Mouse (Mus musculus) granulocyte monocyte progenitor cell, adult 5-6 weeks (primary cell): ENCODE measurements at regions not wholly inside any gene's neighbourhood (a gene's known extent, or its start where the extent isn't known, plus 50 kb on each side); places are given as distances from the start of the nearest gene placed in this dataset.

Experiments used
- ATAC-seq: replicated peaks from 2 replicates; pipeline ENCODE4 v1.8.0; 2016; ENCODE audit warnings: mild to moderate bottlenecking, moderate TSS enrichment, inconsistent platforms; ENCODE audit not compliant: poor library complexity, severe bottlenecking

DNA sequence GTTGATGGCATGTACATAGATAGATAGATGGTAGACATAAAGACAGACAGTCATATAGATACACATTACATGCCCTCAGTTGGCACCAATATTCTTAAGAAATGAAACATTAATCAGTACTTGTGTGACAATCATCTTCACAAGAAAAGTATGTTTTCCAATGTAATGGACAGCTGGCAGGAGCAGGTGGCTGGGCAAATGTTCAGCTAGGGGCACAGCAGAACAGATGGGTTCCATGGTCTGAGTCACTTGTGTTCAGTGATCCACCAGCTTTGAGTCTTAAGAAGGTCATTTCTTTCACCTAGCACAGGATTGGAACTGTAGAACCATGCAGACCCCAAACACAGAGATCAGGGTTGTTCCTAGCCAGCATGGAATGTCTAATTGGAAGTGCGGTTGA lies 2631.2 kb upstream of the 5930422O12Rik start:
- no peak for ATAC-seq

DNA sequence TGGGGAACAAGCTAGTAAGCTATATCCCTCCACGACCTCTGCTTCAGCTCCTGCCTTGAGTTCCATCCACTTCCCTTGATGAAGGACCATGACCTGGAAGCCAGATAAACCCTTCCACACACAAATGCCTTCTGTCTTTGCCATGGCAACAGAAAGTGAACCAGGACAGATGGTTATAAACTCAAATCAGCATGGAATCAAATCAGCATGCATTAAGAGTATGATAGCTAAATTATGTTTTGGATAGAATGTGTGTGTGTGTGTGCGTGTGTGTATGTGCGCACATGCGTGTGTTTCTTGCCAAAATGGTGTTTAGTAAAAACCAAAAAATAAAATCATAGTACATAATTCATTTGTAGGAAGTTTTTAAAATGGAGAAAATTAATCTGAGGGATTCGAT lies 2611.5 kb upstream of the 5930422O12Rik start:
- ATAC-seq: no peak

DNA sequence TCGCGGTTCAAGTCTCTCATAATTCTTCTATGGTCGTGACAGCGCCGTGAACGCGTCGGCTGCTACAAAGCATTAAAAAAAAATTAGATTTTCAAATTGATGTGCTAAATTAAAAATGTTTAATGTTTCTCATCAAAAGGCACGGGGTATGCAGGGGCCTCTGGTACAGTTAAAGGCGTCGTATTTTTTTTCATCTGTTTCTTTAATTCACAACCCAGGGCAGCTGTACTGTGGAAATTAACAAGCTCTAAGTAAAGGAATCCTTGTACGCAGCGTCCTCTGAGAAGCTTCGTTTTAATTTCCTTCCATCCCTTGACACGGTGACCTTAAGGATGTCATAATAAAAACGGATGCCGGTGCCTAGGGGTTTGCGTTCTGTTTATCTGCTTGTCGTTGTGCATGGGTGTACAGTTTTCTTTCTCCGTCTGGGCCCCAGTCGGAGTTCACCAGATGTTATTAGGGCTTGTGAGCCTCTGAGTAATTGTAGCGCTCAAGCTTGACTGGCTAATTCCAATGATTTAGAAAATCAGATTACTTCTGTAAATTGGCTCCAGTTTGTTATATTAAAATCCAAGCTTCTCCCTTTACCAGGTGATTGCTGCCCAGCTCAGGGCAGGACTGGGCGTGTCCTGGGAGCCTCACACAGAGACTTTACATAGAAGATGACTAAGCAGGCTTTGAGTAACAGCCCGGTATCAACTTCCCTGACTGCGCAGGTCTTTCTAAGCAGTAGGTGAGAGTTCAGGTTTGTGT lies 2605.5 kb upstream of the 5930422O12Rik start:
- ATAC-seq: no peak

DNA sequence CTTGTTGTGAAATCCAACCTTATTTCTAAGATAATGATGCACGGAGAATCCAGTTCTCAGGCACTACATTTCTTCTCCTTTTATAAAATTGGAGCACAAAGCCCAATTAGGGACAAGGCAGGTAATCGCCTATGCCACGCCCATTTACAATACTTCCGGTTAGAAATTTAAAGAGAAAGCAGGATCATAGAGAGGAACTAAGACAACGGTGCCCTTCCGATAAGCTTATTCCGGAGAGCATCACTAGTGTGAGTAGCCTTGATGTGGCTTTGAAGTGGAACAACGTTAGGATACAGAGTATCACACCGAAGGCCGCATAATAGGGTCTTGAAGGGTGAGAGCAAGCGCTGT lies 2604.9 kb upstream of the 5930422O12Rik start:
- no peak for ATAC-seq

DNA sequence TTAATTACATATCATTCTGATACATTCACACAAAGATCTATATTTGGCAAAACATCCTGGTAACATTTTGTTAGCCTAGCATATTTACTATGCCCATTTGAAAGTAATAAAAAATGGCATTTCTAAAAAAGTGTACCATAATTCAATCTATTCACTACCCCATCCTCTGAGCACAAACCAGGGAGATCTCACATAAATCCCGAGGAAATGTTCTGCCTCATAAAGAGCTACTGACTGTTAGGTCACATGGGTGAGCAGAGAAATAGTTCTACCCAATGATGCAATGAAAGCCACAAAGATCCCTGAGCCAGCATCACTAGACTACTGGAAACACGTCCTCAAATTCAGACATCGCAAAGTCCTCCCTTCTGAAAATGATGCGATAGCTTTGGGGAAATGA lies 2602.5 kb upstream of the 5930422O12Rik start:
- ATAC-seq: no peak

DNA sequence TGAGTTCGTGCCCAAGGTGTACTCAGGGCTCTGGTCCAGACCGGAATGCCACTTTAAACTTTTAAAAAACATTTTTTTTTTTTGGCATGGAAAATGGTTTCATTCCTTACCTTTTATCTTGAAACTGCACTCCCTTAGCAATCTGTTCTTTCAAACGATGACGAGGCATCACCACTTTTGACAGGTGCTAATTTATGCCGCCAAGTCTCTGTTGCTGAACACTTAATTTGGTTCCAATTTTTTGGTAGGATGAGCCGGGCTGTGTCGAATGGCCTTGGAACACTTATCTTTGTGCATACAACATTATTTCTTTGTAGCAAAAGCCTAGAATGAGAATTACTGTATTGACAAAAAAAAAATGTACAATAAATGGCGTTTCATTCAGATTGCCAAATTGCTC lies 2590.5 kb upstream of the 5930422O12Rik start:
- no peak for ATAC-seq

DNA sequence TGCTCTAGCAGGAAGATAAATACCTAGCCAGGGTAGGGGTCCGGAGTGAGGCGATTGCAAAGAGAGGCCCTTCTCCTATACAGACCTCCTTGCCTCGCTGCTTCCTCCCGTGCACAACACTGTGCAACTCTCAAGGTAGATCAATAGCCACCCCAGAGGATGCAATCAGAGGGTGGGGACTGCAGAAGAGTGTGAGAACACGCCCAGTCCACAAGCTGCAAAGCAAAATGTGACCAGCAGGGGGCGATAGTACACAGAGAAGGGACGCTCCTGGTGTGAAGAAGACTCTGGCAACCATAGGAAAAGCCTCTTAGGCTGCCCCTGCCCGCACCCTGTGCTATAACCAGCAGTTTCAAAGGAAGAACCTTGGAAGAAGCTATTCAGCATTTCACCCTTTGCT lies 2588.4 kb upstream of the 5930422O12Rik start:
- ATAC-seq: peak; percentile 44

DNA sequence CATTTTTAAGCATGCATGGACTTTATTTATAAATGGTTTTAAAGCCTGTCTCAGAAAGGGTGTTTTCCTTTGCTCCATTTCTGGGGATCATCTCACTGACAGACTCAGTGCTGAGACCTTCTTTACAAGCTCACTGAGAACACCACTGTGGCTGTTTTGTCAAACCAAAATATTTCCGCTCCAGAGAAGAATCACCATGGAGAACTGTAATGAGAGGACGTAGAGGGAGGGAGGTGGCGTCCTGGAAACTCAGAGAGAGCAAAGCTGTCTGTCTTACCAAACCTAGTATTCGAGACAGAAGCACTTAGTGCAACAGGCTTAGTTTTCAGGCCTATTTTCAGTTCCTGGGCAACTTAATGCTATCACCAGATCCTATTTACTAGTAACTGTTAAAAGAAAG lies 2565.5 kb upstream of the 5930422O12Rik start:
- ATAC-seq: no peak

DNA sequence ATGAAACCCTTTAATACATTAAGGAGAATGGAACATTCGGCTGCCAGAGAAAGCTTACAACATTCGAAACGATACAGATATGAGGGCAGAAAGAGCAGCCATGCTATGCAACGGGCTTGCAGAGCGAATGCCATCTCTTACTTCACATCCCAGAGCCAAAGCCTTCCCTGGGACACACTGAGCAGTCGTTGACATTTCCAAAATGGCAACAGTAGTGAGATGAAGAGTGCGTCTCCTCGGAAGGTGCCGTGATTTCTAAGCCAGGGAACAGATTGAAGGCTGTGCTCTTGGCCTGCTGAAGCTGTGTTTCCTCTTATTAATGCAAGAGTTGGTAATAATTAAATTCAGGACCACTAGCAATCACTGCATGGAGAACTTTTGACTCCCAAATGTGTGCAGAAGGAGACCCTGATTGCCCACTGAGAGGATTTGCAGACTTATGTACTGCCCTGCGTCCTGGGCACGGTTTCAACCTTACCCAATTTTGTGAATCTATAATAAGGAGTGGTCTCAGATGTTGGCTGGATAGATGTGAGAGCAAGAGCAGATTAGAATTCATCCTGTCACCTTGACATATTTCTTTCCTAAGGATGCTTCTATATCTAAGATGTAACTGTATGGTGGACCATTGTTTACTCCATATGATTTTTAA lies 2522.3 kb upstream of the 5930422O12Rik start:
- no peak for ATAC-seq

DNA sequence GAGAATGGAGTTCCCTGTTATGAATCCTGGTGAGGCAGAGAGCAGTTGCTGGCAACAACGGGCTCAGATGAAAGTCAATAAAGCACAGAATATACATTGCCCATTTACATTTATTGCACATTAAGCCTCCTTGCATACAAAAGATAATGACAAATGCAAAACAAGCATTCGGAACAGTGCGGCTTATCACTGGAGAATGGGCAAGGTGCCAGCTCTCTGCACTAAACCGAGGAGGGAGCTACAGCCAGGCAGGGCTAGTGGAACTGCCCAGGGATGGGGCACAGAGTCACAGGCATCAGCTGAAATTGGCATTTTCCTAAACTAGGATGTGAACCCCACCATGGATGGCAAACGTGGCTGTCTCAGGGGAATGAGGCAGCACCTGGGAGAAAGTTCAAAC lies 2514.8 kb upstream of the 5930422O12Rik start:
- ATAC-seq: no peak

DNA sequence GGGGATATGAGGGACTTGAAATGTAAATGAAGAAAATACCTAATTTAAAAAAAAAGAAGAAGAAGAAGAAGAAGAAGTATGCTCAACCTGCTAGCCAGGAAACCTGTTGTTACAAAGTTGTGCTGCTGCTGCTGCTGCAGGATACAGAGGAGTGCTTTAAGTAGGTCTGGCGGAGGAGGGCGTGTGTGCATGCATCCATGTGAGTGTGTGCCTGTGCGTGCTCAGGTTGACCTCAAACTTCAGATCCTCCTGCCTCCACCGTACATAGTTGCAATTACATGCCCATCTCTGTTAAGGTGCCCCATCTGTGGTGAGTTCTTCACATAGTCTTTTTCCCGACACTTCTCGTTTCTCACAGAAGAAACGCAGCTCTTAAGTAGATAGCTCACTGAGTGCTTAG lies 2513.4 kb upstream of the 5930422O12Rik start:
- no peak for ATAC-seq

DNA sequence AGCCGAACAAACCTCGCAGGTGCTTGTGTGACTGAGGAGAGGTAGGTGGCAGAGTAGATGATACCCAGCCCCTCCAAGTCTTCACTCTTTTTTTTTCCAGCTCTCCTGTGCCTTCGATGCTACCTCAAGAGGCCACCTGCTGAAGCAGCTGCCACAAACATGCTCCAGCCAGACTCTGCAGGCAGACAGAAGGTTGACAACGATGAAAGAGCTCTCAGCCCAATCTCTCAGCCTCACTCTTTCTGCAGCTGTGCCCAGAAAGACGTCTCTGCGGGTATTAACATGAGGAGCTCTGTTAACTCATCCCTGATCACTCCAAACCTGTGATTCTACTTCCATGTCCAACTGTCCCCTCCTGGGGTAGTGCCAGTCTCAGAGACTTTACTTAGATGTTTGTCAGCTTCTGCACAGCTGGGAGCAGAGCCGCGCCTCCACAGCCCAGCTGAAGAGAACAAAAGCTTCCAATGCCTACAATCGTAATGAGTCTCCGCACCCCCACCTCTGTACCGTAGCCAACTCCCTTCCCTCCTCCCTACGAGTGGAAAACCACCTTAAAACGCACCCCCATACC lies 2512.8 kb upstream of the 5930422O12Rik start:
- no peak for ATAC-seq

DNA sequence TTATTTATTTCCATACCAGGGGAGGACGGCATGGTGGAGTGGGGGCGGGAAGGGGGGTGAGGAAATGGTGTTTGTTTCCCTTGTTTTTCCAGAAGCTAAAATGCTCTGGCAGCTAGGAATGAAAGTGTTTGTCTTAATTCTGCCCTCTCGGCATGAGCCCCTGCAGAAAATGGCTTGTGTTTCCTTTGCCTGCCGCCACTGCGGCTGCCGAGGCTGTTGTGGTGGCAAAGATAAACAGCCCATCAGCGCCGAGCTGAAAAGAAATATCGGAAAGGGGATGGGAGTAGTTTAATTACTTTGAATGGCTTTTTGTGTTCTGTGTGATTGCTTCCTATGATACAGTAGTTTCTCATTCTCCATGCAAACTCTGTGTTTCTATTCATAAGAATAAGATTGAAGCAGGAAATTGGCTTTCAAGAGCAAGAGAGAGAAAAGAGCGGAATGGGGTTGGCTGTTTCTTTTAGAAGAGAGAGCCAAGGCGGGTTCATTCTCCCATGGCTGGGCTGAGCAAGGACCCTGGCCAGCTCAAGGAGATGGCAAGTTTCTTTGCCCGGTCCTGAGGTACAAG lies 2512.2 kb upstream of the 5930422O12Rik start:
- ATAC-seq: no peak

DNA sequence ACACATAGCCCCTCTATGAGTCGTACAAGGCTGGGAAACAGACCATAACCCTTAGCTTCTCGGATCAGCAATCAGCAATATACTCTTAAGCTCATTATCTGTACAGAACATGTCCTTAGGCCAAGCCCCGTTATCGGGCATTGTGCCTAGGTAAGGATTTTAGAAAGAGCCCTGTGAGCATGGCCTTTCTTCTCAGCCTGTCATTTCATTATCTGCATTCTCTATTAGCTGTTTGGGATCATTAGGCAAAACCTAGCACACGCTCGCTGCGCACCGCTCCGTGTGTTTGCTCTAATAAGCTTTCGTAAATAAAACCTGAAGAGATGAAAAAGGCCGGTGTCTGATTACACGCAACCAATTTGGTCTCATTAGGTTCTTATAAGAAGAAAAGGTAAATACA lies 2507.1 kb upstream of the 5930422O12Rik start:
- no peak for ATAC-seq

DNA sequence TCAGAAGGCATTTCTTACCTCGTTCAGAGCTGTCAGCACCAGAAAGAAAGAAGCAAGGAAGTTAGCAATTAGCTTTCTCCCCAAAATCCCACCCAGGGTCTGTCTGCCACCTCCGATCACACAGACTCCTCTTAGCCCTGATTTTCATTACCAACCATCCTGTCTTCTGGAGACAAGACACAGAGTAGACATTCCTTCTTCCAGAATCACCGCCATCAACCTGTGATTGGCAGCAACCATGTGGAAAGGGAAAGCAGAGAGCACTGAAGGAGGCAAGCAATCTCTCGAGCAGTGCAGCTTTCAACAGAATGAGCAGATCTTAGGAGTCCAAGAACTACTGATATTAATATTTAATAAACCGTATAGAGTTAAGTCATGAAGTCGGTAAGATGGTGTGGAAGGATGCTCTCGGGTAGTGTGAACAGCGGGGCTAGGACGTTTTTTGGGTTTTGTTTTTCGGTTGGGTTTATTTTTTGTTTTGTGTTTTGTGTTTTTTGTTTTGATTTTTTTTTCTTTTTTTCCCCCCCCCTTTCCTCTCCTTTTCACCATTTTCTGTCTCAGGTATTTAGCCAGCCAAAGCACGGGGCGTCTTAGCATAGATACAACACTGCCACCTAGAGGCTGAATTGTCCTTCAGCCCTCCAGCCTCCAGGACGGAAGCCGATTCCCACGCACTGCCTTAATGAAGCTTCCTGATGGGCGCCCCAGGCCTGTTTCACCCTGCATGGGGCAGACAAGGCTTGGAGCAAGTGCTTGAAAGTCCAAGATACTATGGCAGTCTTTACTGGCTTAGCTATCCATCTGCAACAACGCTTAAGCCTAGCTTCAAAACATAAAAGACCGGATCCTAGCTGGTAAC lies 2505.0 kb upstream of the 5930422O12Rik start:
- ATAC-seq: peak; percentile 63

DNA sequence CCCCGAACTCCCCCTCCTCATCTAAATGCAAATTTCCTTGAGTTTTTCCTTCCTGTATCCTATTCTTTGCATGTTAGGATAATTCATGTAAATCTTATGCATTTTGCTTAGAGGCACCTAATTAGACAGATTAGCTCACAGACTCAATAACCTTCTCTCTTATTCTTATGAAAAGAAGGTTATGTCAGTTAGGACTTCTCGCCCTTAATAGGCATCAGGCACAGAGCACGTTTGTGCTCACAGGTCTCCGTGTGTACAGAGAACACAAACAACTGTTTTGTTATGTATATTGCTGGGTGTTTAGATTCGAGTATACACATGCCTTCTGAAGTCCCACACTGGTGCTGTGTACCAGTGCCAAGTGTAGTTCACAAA lies 2504.4 kb upstream of the 5930422O12Rik start:
- no peak for ATAC-seq

DNA sequence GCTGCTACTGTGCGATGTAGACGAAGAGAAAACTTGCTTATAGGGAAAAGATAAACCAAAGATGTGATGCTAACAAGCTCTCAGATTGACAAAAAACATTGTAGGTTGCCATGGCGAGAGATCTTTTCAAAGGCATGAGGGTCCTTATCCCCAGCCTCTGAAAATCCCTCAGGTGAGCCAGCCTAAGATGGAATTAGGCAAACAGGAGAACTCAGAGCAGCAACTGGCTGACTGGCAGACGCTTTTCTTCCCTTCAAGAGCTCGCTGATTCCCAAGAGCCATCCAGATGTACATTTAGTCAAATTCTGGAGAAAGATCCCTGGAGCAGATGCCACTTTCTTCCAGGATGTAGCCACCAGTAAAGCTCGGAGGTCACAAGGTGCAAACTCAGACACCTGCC lies 2503.9 kb upstream of the 5930422O12Rik start:
- ATAC-seq: no peak

DNA sequence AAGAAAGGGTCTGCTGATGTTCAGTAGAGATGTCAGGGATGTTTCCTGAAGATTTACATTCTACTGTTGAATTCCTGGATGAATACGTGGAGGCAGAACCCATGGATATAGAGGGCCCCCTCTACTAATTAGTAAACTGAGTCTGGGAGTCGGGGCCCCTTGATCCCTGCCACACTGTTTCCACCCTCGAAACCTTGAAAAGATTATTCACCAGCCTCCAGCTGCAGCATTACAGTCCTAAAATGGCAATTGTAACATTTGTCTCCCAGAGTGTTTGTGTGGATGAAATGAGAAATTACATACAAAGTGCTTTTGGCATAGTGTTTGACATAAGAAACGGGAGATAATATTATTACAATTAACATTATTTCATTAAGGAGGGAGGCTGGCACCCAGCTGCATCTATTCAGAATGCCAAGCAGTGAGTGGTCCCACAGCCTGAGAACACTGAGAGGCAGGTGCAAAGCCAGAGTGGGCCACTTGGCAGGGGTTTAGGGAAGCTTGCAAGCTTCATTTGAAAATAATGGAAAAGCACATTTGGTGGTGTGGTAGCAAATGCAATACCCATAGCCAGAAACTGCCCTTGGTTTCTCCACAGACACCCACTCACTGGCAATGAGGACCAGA lies 2490.9 kb upstream of the 5930422O12Rik start:
- ATAC-seq: no peak

DNA sequence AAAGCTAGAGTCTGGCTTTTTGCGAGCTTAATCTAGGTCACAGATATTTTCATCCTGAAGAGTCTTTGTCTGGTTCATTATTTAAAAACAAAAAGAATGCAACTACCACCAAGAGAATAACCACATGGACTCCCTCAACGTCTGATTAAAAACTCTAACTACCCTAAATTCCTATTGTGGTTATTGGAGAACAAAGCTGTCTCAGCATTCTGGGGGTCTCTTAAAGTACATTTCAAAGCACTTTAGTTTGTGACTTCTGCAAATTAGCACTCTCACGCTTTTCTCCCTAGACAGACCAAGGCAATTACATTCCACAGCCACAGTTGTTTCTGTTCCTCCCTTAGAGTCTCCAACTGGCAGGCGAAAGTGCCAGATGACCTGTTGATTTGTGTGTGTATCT lies 2487.6 kb upstream of the 5930422O12Rik start:
- ATAC-seq: no peak

DNA sequence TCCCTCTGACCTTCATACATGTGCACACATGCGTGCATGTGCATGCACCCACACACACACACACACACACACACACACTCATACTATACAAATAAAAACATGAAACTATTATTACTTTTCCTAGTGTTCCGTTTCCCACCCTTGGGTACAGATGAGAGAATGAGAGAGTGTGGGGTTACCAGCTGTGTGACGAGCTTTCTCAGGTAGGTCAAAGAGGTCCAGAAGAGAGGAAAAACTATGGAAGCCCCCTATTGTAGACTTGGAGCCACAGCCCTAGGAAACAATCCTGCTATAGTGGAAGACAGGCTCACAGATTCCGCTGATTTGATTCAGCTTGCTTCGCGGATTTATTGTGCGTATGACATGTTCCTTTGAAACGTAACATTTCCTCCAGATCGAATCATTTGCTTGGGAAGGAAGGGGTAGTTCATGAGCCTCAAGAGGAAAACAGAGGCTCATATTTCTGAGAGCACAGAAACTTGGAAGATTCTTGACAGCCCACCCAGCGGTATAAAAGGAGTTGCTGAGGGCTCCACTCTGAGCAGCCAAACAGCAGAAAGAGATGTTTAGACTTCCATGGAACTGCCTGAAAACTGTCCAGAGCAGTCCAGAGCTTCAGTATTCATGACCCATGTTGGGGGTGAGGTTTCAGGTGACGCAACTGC lies 2486.9 kb upstream of the 5930422O12Rik start:
- no peak for ATAC-seq
